Comparison of ENCODE assay signal across 21 mouse cellular contexts in the genomic region with DNA sequence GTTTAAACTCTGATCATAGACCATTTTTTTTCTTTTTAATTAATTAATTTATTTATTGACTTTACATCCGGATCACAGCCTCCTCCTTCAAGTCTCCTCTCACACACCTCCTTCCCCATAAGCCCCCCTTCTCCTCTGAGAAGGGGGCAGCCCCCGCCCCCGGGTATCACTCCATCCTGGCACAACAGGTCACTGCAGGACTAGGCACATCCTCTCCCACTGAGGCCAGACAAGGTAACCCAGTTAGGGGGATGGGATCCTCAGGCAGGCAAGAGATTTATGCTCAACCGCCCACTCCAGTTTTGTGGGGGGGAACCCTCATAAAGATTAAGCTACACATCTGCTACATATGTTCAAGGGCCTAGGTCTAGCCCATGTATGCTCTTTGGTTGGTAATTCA.
DNase-seq lines count a peak whose midpoint lies in the region; ATAC-seq lines count a peak whose summit lies in the region.
"Had no signal": no experiment of that assay in that cellular context is flagged by ENCODE, and none has a peak within 500 bp of the region (broad histone marks: within the 10 kb centered on the region; RNA-seq: fewer than 3 reads in every experiment).

No protein-coding gene starts in this region.

- H3K27ac ChIP-seq in embryonic facial prominence, embryonic 13.5 days: no peak overlapping the region
- H3K27ac ChIP-seq in embryonic facial prominence, embryonic 10.5 days (replicated peaks): no peak overlapping the region
- H3K27ac ChIP-seq in midbrain, embryonic 11.5 days (ENCODE audit: low read depth, low read length): no peak overlapping the region
- H3K27ac ChIP-seq in midbrain, embryonic 14.5 days (replicated peaks; ENCODE audit: low read depth, low read length): no peak overlapping the region

- no peak for DNase-seq in embryonic facial prominence, embryonic 10.5 days (ENCODE audit: low spot score)
- peak; percentile 86 for DNase-seq in heart, adult 11 months
- DNase-seq in heart, postnatal 36 days: no peak
- no peak for DNase-seq in midbrain, embryonic 11.5 days (ENCODE audit: low spot score, missing footprints)
- no peak for DNase-seq in midbrain, embryonic 14.5 days
- DNase-seq: adrenal gland, adult 2 months; adrenal gland, adult 8-10 months; adrenal gland, postnatal 10 days; adrenal gland, postnatal 14 days; adrenal gland, postnatal 25 days; adrenal gland, postnatal 36 days; B cell, adult 2 months; cerebellum, adult 11 months; cerebellum, adult 11-12 months; cerebellum, adult 18-20 months had no signal

- no peak overlapping the region for H3K9ac ChIP-seq in embryonic facial prominence, embryonic 13.5 days
- no peak overlapping the region for H3K9ac ChIP-seq in midbrain, embryonic 11.5 days (ENCODE audit: low read length)
- H3K9ac ChIP-seq in midbrain, embryonic 14.5 days (replicated peaks; ENCODE audit: low read length): no peak overlapping the region

- no peaks in the 10 kb centered on the region for H3K9me3 ChIP-seq in embryonic facial prominence, embryonic 13.5 days
- no peaks in the 10 kb centered on the region for H3K9me3 ChIP-seq in embryonic facial prominence, embryonic 10.5 days
- no peaks in the 10 kb centered on the region for H3K9me3 ChIP-seq in midbrain, embryonic 11.5 days (ENCODE audit: control insufficient read depth, low read length)
- H3K9me3 ChIP-seq in midbrain, embryonic 14.5 days (ENCODE audit: control insufficient read depth, low read length): no peaks in the 10 kb centered on the region
- H3K9me3 ChIP-seq: G1E had no signal

- 84% methylated on average over 4 of the region's 4 CpGs for WGBS in embryonic facial prominence, embryonic 13.5 days
- WGBS in embryonic facial prominence, embryonic 10.5 days: 84% methylated on average over 4 of the region's 4 CpGs
- WGBS in midbrain, embryonic 11.5 days: 89% methylated on average over 4 of the region's 4 CpGs
- 92% methylated on average over 4 of the region's 4 CpGs for WGBS in midbrain, embryonic 14.5 days

- no peaks in the 10 kb centered on the region for H3K36me3 ChIP-seq in embryonic facial prominence, embryonic 13.5 days
- no peaks in the 10 kb centered on the region for H3K36me3 ChIP-seq in embryonic facial prominence, embryonic 10.5 days (replicated peaks)
- no peaks in the 10 kb centered on the region for H3K36me3 ChIP-seq in midbrain, embryonic 11.5 days (ENCODE audit: control insufficient read depth, insufficient read depth, low read length)
- H3K36me3 ChIP-seq in midbrain, embryonic 14.5 days (ENCODE audit: control insufficient read depth, insufficient read depth, low read length): no peaks in the 10 kb centered on the region
- H3K36me3 ChIP-seq: G1E had no signal

- H3K4me2 ChIP-seq in embryonic facial prominence, embryonic 13.5 days: no peak overlapping the region
- no peak overlapping the region for H3K4me2 ChIP-seq in midbrain, embryonic 11.5 days
- H3K4me2 ChIP-seq in midbrain, embryonic 14.5 days (ENCODE audit: low read length): no peak overlapping the region

- intact Hi-C loops in heart, postnatal 36 days (cut with DNase I): no loop called here

- no peak overlapping the region for H3K4me3 ChIP-seq in embryonic facial prominence, embryonic 13.5 days
- H3K4me3 ChIP-seq in embryonic facial prominence, embryonic 10.5 days: no peak overlapping the region
- H3K4me3 ChIP-seq in midbrain, embryonic 11.5 days (ENCODE audit: low read depth, low read length): no peak overlapping the region
- H3K4me3 ChIP-seq in midbrain, embryonic 14.5 days (replicated peaks; ENCODE audit: low read depth, low read length): no peak overlapping the region

- peaks cover 3% of the 10 kb centered on the region; the same call in 1 of the 2 replicates for H3K4me1 ChIP-seq in embryonic facial prominence, embryonic 13.5 days
- no peaks in the 10 kb centered on the region for H3K4me1 ChIP-seq in embryonic facial prominence, embryonic 10.5 days
- H3K4me1 ChIP-seq in midbrain, embryonic 11.5 days (ENCODE audit: control insufficient read depth, insufficient read depth, low read length): no peaks in the 10 kb centered on the region
- no peaks in the 10 kb centered on the region for H3K4me1 ChIP-seq in midbrain, embryonic 14.5 days (ENCODE audit: control insufficient read depth, insufficient read depth, low read length)

- H3K27me3 ChIP-seq in embryonic facial prominence, embryonic 13.5 days: no peaks in the 10 kb centered on the region
- H3K27me3 ChIP-seq in embryonic facial prominence, embryonic 10.5 days (replicated peaks; ENCODE audit: low read depth, poor library complexity, severe bottlenecking): no peaks in the 10 kb centered on the region
- no peaks in the 10 kb centered on the region for H3K27me3 ChIP-seq in midbrain, embryonic 11.5 days (ENCODE audit: control insufficient read depth, insufficient read depth, low read length)
- no peaks in the 10 kb centered on the region for H3K27me3 ChIP-seq in midbrain, embryonic 14.5 days (ENCODE audit: control insufficient read depth, insufficient read depth, low read length)
- H3K27me3 ChIP-seq: CH12.LX, Patski had no signal

- peak; percentile 59; the same call in 1 of the 2 replicates for ATAC-seq in embryonic facial prominence, embryonic 13.5 days (ENCODE audit: insufficient number of reproducible peaks, insufficient read depth, low FRiP score, low TSS enrichment, low read depth)
- ATAC-seq in midbrain, embryonic 11.5 days (ENCODE audit: low FRiP score): 0 out of 2 replicates have a peak, but pooled peaks have one; percentile 14
- ATAC-seq in midbrain, embryonic 14.5 days (ENCODE audit: low FRiP score, low TSS enrichment): no peak
- ATAC-seq: activated CD4-positive, CD25-positive, alpha-beta regulatory T cell, adult 4 months; CD4-positive, CD25-positive, alpha-beta regulatory T cell, adult 4 months; Patski had no signal
